Mouse (Mus musculus): Measurements from ENCODE around the gene Chst10. TPM values are rescaled to one million over a fixed set of nuclear protein-coding genes. Genes with fewer than 3 reads are reported as not detected.

The Chst10 gene
- total and polyA plus RNA-seq, 2 experiments from 2014 or later = 0.04 to 0.55 TPM

- no peak overlapping the region for H3K4me2 ChIP-seq (ENCODE audit: low read depth, low read length)
- no peak for DNase-seq (ENCODE audit: low spot score)
- H3K4me3 ChIP-seq (ENCODE audit: low read depth, low read length) = no peak overlapping the region
- no peaks in the 10 kb centered on the region for H3K27me3 ChIP-seq (ENCODE audit: control insufficient read depth, insufficient read depth, low read length)
- no peaks in the 10 kb centered on the region for H3K9me3 ChIP-seq (replicated peaks; ENCODE audit: control insufficient read depth, low read length)
- no peak overlapping the region for H3K9ac ChIP-seq (replicated peaks; ENCODE audit: low read depth, low read length)
- no peak for TF ChIP-seq CTCF (IDR thresholded peaks at IDR 0.05; ENCODE audit: low read depth)
- no peak for TF ChIP-seq EP300 (IDR thresholded peaks at IDR 0.05; ENCODE audit: low read depth)
- H3K36me3 ChIP-seq (replicated peaks; ENCODE audit: control insufficient read depth, insufficient read depth, low read length) = no peaks in the 10 kb centered on the region
- H3K27ac ChIP-seq (ENCODE audit: low read depth) = no peak overlapping the region
- ATAC-seq (ENCODE audit: insufficient read depth, low read depth) = no peak
- 51% methylated on average over 8 of the region's 8 CpGs for WGBS
- H3K4me1 ChIP-seq (ENCODE audit: control insufficient read depth, insufficient read depth) = no peaks in the 10 kb centered on the region
Measured at GRCm38 (mm10) chr1:38930767-38931166, 32.8 kb upstream of the Chst10 start.

GRCm38 (mm10) chr1:38929468-38929867, 31.5 kb upstream of the Chst10 start:
- no peak overlapping the region for H3K9ac ChIP-seq (replicated peaks; ENCODE audit: low read depth, low read length)
- 66% methylated on average over 4 of the region's 4 CpGs for WGBS
- DNase-seq (ENCODE audit: low spot score) (no peak), ATAC-seq (ENCODE audit: insufficient read depth, low read depth) (no peak)
- H3K4me2 ChIP-seq (ENCODE audit: low read depth, low read length) = no peak overlapping the region
- H3K9me3 ChIP-seq (replicated peaks; ENCODE audit: control insufficient read depth, low read length) = no peaks in the 10 kb centered on the region
- no peak overlapping the region for H3K4me3 ChIP-seq (ENCODE audit: low read depth, low read length)
- no peaks in the 10 kb centered on the region for H3K27me3 ChIP-seq (ENCODE audit: control insufficient read depth, insufficient read depth, low read length)
- no peak for TF ChIP-seq EP300 (IDR thresholded peaks at IDR 0.05; ENCODE audit: low read depth)
- TF ChIP-seq CTCF (IDR thresholded peaks at IDR 0.05; ENCODE audit: low read depth) = no peak
- H3K27ac ChIP-seq (ENCODE audit: low read depth) = no peak overlapping the region
- no peaks in the 10 kb centered on the region for H3K4me1 ChIP-seq (ENCODE audit: control insufficient read depth, insufficient read depth)
- no peaks in the 10 kb centered on the region for H3K36me3 ChIP-seq (replicated peaks; ENCODE audit: control insufficient read depth, insufficient read depth, low read length)

- Histone ChIP-seq H3K9me3 (replicated peaks; ENCODE audit: control insufficient read depth, low read length) (no peaks in the 10 kb centered on the region), H3K4me3 (ENCODE audit: low read depth, low read length) (no peak overlapping the region), H3K27me3 (ENCODE audit: control insufficient read depth, insufficient read depth, low read length) (no peaks in the 10 kb centered on the region), H3K4me1 (ENCODE audit: control insufficient read depth, insufficient read depth) (no peaks in the 10 kb centered on the region), H3K36me3 (replicated peaks; ENCODE audit: control insufficient read depth, insufficient read depth, low read length) (no peaks in the 10 kb centered on the region), H3K9ac (replicated peaks; ENCODE audit: low read depth, low read length) (no peak overlapping the region), H3K27ac (ENCODE audit: low read depth) (no peak overlapping the region), H3K4me2 (ENCODE audit: low read depth, low read length) (no peak overlapping the region)
- TF ChIP-seq CTCF (IDR thresholded peaks at IDR 0.05; ENCODE audit: low read depth) = no peak
- no peak for TF ChIP-seq EP300 (IDR thresholded peaks at IDR 0.05; ENCODE audit: low read depth)
- DNase-seq (ENCODE audit: low spot score) (no peak), ATAC-seq (ENCODE audit: insufficient read depth, low read depth) (no peak)
- WGBS = 71% methylated on average over 4 of the region's 4 CpGs
Measured at GRCm38 (mm10) chr1:38928996-38929395, 31.0 kb upstream of the Chst10 start.

GRCm38 (mm10) chr1:38903985-38904384, 6.0 kb upstream of the Chst10 start:
- WGBS = 59% methylated on average over 2 of the region's 2 CpGs
- Histone ChIP-seq H3K4me2 (ENCODE audit: low read depth, low read length) (no peak overlapping the region), H3K9ac (replicated peaks; ENCODE audit: low read depth, low read length) (no peak overlapping the region), H3K9me3 (replicated peaks; ENCODE audit: control insufficient read depth, low read length) (no peaks in the 10 kb centered on the region), H3K36me3 (replicated peaks; ENCODE audit: control insufficient read depth, insufficient read depth, low read length) (no peaks in the 10 kb centered on the region), H3K27ac (ENCODE audit: low read depth) (no peak overlapping the region), H3K4me1 (ENCODE audit: control insufficient read depth, insufficient read depth) (no peaks in the 10 kb centered on the region), H3K4me3 (ENCODE audit: low read depth, low read length) (no peak overlapping the region), H3K27me3 (ENCODE audit: control insufficient read depth, insufficient read depth, low read length) (no peaks in the 10 kb centered on the region)
- no peak for DNase-seq (ENCODE audit: low spot score)
- no peak for ATAC-seq (ENCODE audit: insufficient read depth, low read depth)
- TF ChIP-seq EP300 (IDR thresholded peaks at IDR 0.05; ENCODE audit: low read depth) (no peak), CTCF (IDR thresholded peaks at IDR 0.05; ENCODE audit: low read depth) (no peak)

- H3K36me3 ChIP-seq (replicated peaks; ENCODE audit: control insufficient read depth, insufficient read depth, low read length) = no peaks in the 10 kb centered on the region
- H3K9me3 ChIP-seq (replicated peaks; ENCODE audit: control insufficient read depth, low read length) = no peaks in the 10 kb centered on the region
- WGBS = 52% methylated on average over 5 of the region's 5 CpGs
- H3K4me2 ChIP-seq (ENCODE audit: low read depth, low read length) = no peak overlapping the region
- no peaks in the 10 kb centered on the region for H3K4me1 ChIP-seq (ENCODE audit: control insufficient read depth, insufficient read depth)
- TF ChIP-seq EP300 (IDR thresholded peaks at IDR 0.05; ENCODE audit: low read depth) (no peak), CTCF (IDR thresholded peaks at IDR 0.05; ENCODE audit: low read depth) (no peak)
- DNase-seq (ENCODE audit: low spot score) = no peak
- no peak overlapping the region for H3K9ac ChIP-seq (replicated peaks; ENCODE audit: low read depth, low read length)
- H3K4me3 ChIP-seq (ENCODE audit: low read depth, low read length) = no peak overlapping the region
- peaks cover 5% of the 10 kb centered on the region; the same call in 1 of the 2 replicates for H3K27me3 ChIP-seq (ENCODE audit: control insufficient read depth, insufficient read depth, low read length)
- no peak overlapping the region for H3K27ac ChIP-seq (ENCODE audit: low read depth)
- no peak for ATAC-seq (ENCODE audit: insufficient read depth, low read depth)
Measured at GRCm38 (mm10) chr1:38902571-38902970, 4.6 kb upstream of the Chst10 start.

GRCm38 (mm10) chr1:38893081-38893480, 4.9 kb downstream of the Chst10 start:
- H3K27ac ChIP-seq (ENCODE audit: low read depth) = no peak overlapping the region
- H3K4me1 ChIP-seq (ENCODE audit: control insufficient read depth, insufficient read depth) = no peaks in the 10 kb centered on the region
- TF ChIP-seq EP300 (IDR thresholded peaks at IDR 0.05; ENCODE audit: low read depth) = no peak
- TF ChIP-seq CTCF (IDR thresholded peaks at IDR 0.05; ENCODE audit: low read depth) = no peak
- no peaks in the 10 kb centered on the region for H3K9me3 ChIP-seq (replicated peaks; ENCODE audit: control insufficient read depth, low read length)
- no peak overlapping the region for H3K4me2 ChIP-seq (ENCODE audit: low read depth, low read length)
- H3K4me3 ChIP-seq (ENCODE audit: low read depth, low read length) = no peak overlapping the region
- H3K36me3 ChIP-seq (replicated peaks; ENCODE audit: control insufficient read depth, insufficient read depth, low read length) = no peaks in the 10 kb centered on the region
- H3K27me3 ChIP-seq (ENCODE audit: control insufficient read depth, insufficient read depth, low read length) = peaks cover 13% of the 10 kb centered on the region; the same call in 1 of the 2 replicates
- DNase-seq (ENCODE audit: low spot score) = no peak
- ATAC-seq (ENCODE audit: insufficient read depth, low read depth) = no peak
- WGBS = 55% methylated on average over 5 of the region's 5 CpGs
- no peak overlapping the region for H3K9ac ChIP-seq (replicated peaks; ENCODE audit: low read depth, low read length)

All from heart, postnatal 0 days (tissue).